8 mouse cellular contexts compared by ENCODE assay signal in genomic region chr13:62760432-62761415, GRCm38 (mm10). TPM values are rescaled to one million over a fixed set of nuclear protein-coding genes. Genes with fewer than 3 reads are reported as not detected.
DNase-seq lines count a peak whose midpoint lies in the region; ATAC-seq and TF ChIP-seq lines count a peak whose summit lies in the region.
"Not testable (repeated sequence)": the region's sequence is repeated elsewhere in the genome, so short reads cannot be mapped to it uniquely, and the experiment has no call there.

Gene Platr25, minus strand, starts transcription at chr13:62760709.

- peak; percentile 84 for ATAC-seq in frontal cortex, adult (ENCODE audit: low TSS enrichment)
- ATAC-seq in neural tube, embryonic 15.5 days (ENCODE audit: low FRiP score), result peak; percentile 93

- not testable (repeated sequence) for H3K4me1 ChIP-seq in hindbrain, embryonic 10.5 days (replicated peaks); lung, adult 2 months (ENCODE audit: control insufficient read depth, insufficient read depth, low read length); neural tube, embryonic 15.5 days

- H3K9me3 ChIP-seq in hindbrain, embryonic 10.5 days; neural tube, embryonic 15.5 days (replicated peaks): not testable (repeated sequence)

- peak within 1 kb of the TSS; percentile 79 for H3K27ac ChIP-seq in hindbrain, embryonic 10.5 days
- not testable (repeated sequence) for H3K27ac ChIP-seq in neural tube, embryonic 15.5 days (replicated peaks)

- H3K4me2 ChIP-seq in neural tube, embryonic 15.5 days, result peak within 1 kb of the TSS; percentile 65

- peak within 1 kb of the TSS; percentile 57 for H3K4me3 ChIP-seq in hindbrain, embryonic 10.5 days
- H3K4me3 ChIP-seq in lung, adult 2 months (replicated peaks; ENCODE audit: extremely low read depth, low read depth, low read length), result peak within 1 kb of the TSS; percentile 70
- H3K4me3 ChIP-seq in neural tube, embryonic 15.5 days (replicated peaks), result peak within 1 kb of the TSS; percentile 52

- not testable (repeated sequence) for H3K36me3 ChIP-seq in hindbrain, embryonic 10.5 days; neural tube, embryonic 15.5 days

- peak; percentile 75 for DNase-seq in MN1 (ENCODE audit: low spot score)
- peak; percentile 61 for DNase-seq in cerebellum, adult 9-10 months
- peak; percentile 81 for DNase-seq in hindbrain, embryonic 10.5 days (ENCODE audit: low spot score)
- DNase-seq in layer of hippocampus, adult 8-10 months (ENCODE audit: low spot score in 2 of 2), result peak; percentile 22 to 42
- DNase-seq in lung, adult 2 months, result peak; percentile 42
- DNase-seq in testis, postnatal 14 days (ENCODE audit: low spot score), result peak; percentile 73

- peak within 1 kb of the TSS; percentile 55 for H3K9ac ChIP-seq in neural tube, embryonic 15.5 days (replicated peaks)

- WGBS in hindbrain, embryonic 10.5 days, result 10% methylated on average over 20 of the region's 20 CpGs
- WGBS in lung, adult 2 months, result 12% methylated on average over 20 of the region's 20 CpGs
- 10% methylated on average over 20 of the region's 20 CpGs for WGBS in neural tube, embryonic 15.5 days

- not testable (repeated sequence) for TF ChIP-seq CTCF in lung, adult 2 months (IDR thresholded peaks at IDR 0.05; ENCODE audit: insufficient read depth, low read length)

- TF ChIP-seq POLR2A in lung, adult 2 months (IDR thresholded peaks at IDR 0.05; ENCODE audit: borderline replicate concordance, extremely low read depth, low read depth, low read length), result peak; percentile 25; the same call in 1 of the 2 replicates

- H3K27me3 ChIP-seq in hindbrain, embryonic 10.5 days (ENCODE audit: insufficient read depth, poor library complexity, severe bottlenecking); neural tube, embryonic 15.5 days (replicated peaks): not testable (repeated sequence)

RNA-seq across cellular contexts. Expression of gene Platr25, which starts in this region (rescaled TPM):
- polyA plus RNA-seq in hindbrain, embryonic 10.5 days (2016; fragmentation: Nextera tagmentation; extraction: Ambion mirVana), result 19.7 and 25.9 TPM in 2 replicates
- total RNA-seq in layer of hippocampus, adult 8-10 months (2022), result 10 to 100 TPM; 11.6 to 18.1 (median 15.5) TPM
- 0.36 and 1.5 TPM in 2 replicates for polyA plus RNA-seq in lung, adult 2 months (2012; rRNA removed)
- 35.0 and 35.1 TPM in 2 replicates for polyA plus RNA-seq in neural tube, embryonic 15.5 days (2015; fragmentation: Nextera tagmentation; extraction: Ambion mirVana)
